Mouse (Mus musculus): ENCODE data around the gene Ints14.
"Not testable (repeated sequence)": the region's sequence is repeated elsewhere in the genome, so short reads cannot be mapped to it uniquely, and the experiment has no call there.

Gene Ints14

GRCm38 (mm10) chr9:64952055-64952454 lies 8.7 kb upstream of the Ints14 start:
- DNase-seq (ENCODE audit: low spot score in 2 of 2): no peak

- no peak for DNase-seq (ENCODE audit: low spot score in 2 of 2)
Measured at GRCm38 (mm10) chr9:64953190-64953589, 7.5 kb upstream of the Ints14 start.

GRCm38 (mm10) chr9:64956337-64956736 lies 4.4 kb upstream of the Ints14 start:
- peak; percentile 30 to 35 for DNase-seq (ENCODE audit: low spot score in 2 of 2)

DNA sequence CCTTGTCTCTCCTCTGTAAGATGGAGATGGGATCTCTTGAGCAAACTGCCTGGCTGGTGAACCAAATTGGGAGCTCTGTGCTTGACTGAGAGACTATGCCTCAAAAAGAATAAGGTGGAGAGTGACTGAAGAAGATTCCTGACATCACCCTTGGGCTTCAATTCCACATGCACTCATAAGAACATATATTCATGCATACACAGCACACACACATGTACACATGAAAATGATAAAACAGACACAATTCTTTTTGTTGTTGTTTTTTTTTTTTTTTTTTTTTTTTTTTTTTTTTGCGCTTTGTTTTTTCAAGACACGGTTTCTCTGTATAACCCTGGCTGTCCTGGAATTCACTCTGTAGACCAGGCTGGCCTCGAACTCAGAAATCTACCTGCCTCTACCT lies 3.4 kb upstream of the Ints14 start:
- no peak for DNase-seq (ENCODE audit: low spot score in 2 of 2)

- DNase-seq (ENCODE audit: low spot score in 2 of 2): no peak
Measured at GRCm38 (mm10) chr9:64960978-64961320, 244 bp downstream of the Ints14 start.

GRCm38 (mm10) chr9:64980548-64980947 lies 19.8 kb downstream of the Ints14 start:
- no peak for DNase-seq (ENCODE audit: low spot score in 2 of 2)

GRCm38 (mm10) chr9:64981904-64982303 lies 21.2 kb downstream of the Ints14 start:
- DNase-seq (ENCODE audit: low spot score in 2 of 2): no peak

- no peak for DNase-seq (ENCODE audit: low spot score in 2 of 2)
Measured at GRCm38 (mm10) chr9:64985037-64985794, 24.5 kb downstream of the Ints14 start.

GRCm38 (mm10) chr9:64985807-64986206 lies 25.1 kb downstream of the Ints14 start:
- no peak for DNase-seq (ENCODE audit: low spot score in 2 of 2)

- no peak for DNase-seq (ENCODE audit: low spot score in 2 of 2)
Measured at GRCm38 (mm10) chr9:64987651-64988050, 26.9 kb downstream of the Ints14 start.

GRCm38 (mm10) chr9:64988443-64988842 lies 27.7 kb downstream of the Ints14 start:
- no peak for DNase-seq (ENCODE audit: low spot score in 2 of 2)

DNA sequence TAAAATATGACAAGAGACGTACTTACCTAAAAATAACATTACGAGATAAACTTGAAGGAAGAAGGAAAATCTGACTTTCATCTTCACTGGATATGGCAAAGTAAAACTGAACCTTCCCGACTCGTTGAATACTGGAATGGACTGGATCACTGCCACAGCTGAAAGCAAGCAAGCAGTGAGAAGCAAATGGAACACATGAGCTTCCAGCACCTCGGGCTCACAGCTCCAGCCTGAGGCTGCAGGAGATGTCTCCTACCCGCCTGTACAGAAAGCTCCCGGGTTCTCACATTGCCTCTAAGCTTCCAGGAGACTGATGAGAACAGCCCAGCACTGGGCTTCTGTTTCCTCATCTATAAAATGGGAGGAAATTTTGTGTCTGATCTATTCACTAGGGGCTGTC lies 29.6 kb downstream of the Ints14 start:
- no peak for DNase-seq (ENCODE audit: low spot score in 2 of 2)

- DNase-seq (ENCODE audit: low spot score in 2 of 2): not testable (repeated sequence)
Measured at GRCm38 (mm10) chr9:64995464-64995863, 34.8 kb downstream of the Ints14 start.

GRCm38 (mm10) chr9:65001481-65001880 lies 40.8 kb downstream of the Ints14 start:
- DNase-seq (ENCODE audit: low spot score in 2 of 2): no peak

- DNase-seq (ENCODE audit: low spot score in 2 of 2): no peak
Measured at GRCm38 (mm10) chr9:65005737-65006136, 45.0 kb downstream of the Ints14 start.

- DNase-seq (ENCODE audit: low spot score in 2 of 2): peak; percentile 64 to 67
Measured at GRCm38 (mm10) chr9:65010632-65011031, 49.9 kb downstream of the Ints14 start.

DNA sequence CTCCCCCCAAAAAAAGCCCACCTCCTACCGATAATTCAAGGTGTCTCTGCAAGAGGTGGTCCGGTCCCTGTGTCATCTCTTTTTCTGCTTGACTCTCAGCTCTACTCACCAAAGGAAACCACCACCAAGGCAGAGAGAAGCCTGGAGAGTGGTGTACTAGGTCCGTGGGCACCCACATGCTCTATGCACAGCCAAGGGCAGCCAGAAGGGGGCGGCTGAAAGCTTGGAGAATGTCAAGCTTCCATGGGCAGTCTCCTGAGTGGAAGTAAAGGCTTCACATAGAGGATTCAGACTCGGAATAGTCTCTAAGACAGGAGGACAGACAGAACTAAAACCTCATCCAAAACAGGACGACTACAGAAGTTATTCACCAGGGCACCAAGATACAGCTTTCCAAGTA lies 50.6 kb downstream of the Ints14 start:
- DNase-seq (ENCODE audit: low spot score in 2 of 2): peak in 1 of 2 experiments; percentile 4

GRCm38 (mm10) chr9:65015461-65016222 lies 54.9 kb downstream of the Ints14 start:
- no peak for DNase-seq (ENCODE audit: low spot score in 2 of 2)

GRCm38 (mm10) chr9:65016241-65016977 lies 55.7 kb downstream of the Ints14 start:
- no peak for DNase-seq (ENCODE audit: low spot score in 2 of 2)

DNA sequence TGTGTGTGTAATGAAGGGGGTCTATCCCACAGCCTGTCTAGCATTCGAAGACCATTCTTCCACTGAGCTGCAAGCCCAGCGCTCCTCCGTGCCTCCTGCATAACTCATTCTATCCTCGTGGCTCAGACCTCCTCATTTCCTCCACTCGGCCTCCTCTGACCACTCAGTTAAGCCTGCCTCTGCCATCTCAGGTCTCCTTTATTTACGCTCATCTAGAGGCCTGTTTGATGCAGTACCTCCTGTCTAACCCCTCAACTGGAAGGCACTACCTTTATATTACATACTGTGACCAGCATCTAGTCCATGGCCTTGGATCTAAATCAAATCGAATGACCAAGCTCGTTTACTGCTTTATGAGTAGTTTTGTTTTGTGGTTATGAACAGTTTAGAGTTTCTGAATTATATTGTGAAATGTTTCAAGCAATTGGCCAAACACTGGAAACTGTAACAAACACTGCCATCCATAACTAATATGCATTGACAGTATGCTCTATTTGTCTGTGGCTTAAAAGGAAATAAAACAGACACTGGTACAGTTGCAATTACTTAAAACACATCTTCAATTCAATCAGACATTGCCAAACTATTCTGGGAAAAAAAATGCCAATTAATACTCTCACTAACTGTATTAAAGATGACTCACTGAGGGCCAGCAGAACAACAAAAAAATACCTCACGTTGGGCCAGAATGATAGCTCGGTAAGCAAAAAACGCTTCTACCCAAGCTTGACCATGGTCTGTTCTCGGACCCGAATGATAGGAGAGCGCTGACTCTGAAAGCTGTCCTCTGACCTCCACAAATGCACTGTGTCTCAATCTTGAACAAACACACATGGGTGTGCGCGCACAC lies 56.5 kb downstream of the Ints14 start:
- no peak for DNase-seq (ENCODE audit: low spot score in 2 of 2)

DNA sequence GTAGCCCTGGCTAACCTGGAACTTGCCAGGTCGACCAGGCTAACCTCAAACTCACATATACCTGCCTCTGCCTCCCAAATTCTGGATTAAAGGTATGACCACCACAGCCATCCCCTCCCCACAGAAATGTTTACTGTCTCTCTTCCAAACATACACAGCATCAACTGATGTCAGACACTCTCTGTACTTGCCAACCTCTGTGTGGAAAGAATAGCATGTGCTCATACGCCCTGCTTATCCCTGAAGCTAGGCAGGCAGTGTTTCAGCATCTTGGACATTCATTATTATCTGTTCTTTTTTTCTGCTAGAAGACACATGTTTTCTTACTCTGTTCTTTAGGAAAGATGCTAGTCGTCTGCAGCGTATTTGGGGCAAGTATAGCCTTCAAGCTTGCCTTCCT lies 57.2 kb downstream of the Ints14 start:
- DNase-seq (ENCODE audit: low spot score in 2 of 2): no peak
